Mouse (Mus musculus) MEL (cell line): ENCODE results near the gene Fyn. TPM values are rescaled to one million over a fixed set of nuclear protein-coding genes. Genes with fewer than 3 reads are reported as not detected.

Experiments used
- DNase-seq: peaks from one replicate; pipeline ENCODE4 v3.0.0; 2011; ENCODE audit warnings: low read depth, low spot score
- H3K27ac ChIP-seq: 2 replicates; pipeline ENCODE4 v1.5.1; 2012; ENCODE audit warnings: low read depth, mild to moderate bottlenecking, control low read depth, low read length, moderate library complexity; ENCODE audit not compliant: control insufficient read depth
- H3K27me3 ChIP-seq, 2 experiments: fragments of 150-350 bp in 1 of 2; sonication (generic) in 1 of 2; 2 replicates each; pipeline ENCODE4 v1.6.1; 2012; ENCODE audit warnings: low read length in 2 of 2, mild to moderate bottlenecking in 2 of 2, improper control_type of control experiment in 1 of 2, moderate library complexity in 1 of 2; ENCODE audit not compliant: insufficient read depth in 2 of 2, control insufficient read depth in 1 of 2
- H3K36me3 ChIP-seq, 2 experiments: 2 replicates each; pipeline ENCODE4 v1.6.1; 2012 to 2014; ENCODE audit warnings: low read length in 2 of 2, improper control_type of control experiment in 1 of 2, inconsistent platforms in 1 of 2, mild to moderate bottlenecking in 1 of 2; ENCODE audit not compliant: insufficient read depth in 2 of 2, control insufficient read depth in 1 of 2
- H3K4me1 ChIP-seq, 2 experiments: fragments of 150-350 bp in 1 of 2; sonication (generic) in 1 of 2; 2 replicates each; pipeline ENCODE4 v1.6.1; 2012; ENCODE audit warnings: low read length in 2 of 2, improper control_type of control experiment in 1 of 2, mild to moderate bottlenecking in 1 of 2; ENCODE audit not compliant: insufficient read depth in 2 of 2, control insufficient read depth in 1 of 2
- H3K4me3 ChIP-seq, 2 experiments: fragments of 150-350 bp in 1 of 2; sonication (generic) in 1 of 2; 2 replicates each; pipeline ENCODE4 v1.5.1; 2012; ENCODE audit warnings: low read depth in 2 of 2, low read length in 2 of 2, mild to moderate bottlenecking in 2 of 2, moderate library complexity in 2 of 2, control low read depth in 1 of 2, improper control_type of control experiment in 1 of 2; ENCODE audit not compliant: control insufficient read depth in 1 of 2, insufficient read depth in 1 of 2
- H3K79me2 ChIP-seq: 2 replicates; pipeline ENCODE4 v1.6.1; 2012; ENCODE audit warnings: mild to moderate bottlenecking, low read length, moderate library complexity; ENCODE audit not compliant: control insufficient read depth, poor library complexity, insufficient read depth
- H3K9ac ChIP-seq: 2 replicates; pipeline ENCODE4 v1.6.1; 2012; ENCODE audit warnings: low read depth, mild to moderate bottlenecking, control low read depth, low read length, moderate library complexity; ENCODE audit not compliant: control insufficient read depth, poor library complexity, severe bottlenecking
- H3K9me3 ChIP-seq: fragments of 150-350 bp; sonication (generic); replicated peaks from 2 replicates; pipeline ENCODE4 v1.6.1; 2012; ENCODE audit warnings: mild to moderate bottlenecking, low read length, improper control_type of control experiment, moderate library complexity; ENCODE audit not compliant: insufficient read depth
- BHLHE40 ChIP-seq: IDR thresholded peaks from 2 replicates; pipeline ENCODE4 v1.6.1; 2012; ENCODE audit warnings: low read depth, mild to moderate bottlenecking, inconsistent platforms, low read length, improper control_type of control experiment, borderline replicate concordance
- E2F4 ChIP-seq: IDR thresholded peaks from 2 replicates; pipeline ENCODE4 v1.6.1; 2011; ENCODE audit warnings: low read depth, low read length, improper control_type of control experiment, borderline replicate concordance
- ELF1 ChIP-seq: IDR thresholded peaks from 2 replicates; pipeline ENCODE4 v1.6.1; 2014; ENCODE audit warnings: low read depth, mild to moderate bottlenecking, inconsistent platforms, low read length, improper control_type of control experiment, moderate library complexity
- ETS1 ChIP-seq: IDR thresholded peaks from 2 replicates; pipeline ENCODE4 v1.6.1; 2012; ENCODE audit warnings: low read depth, mild to moderate bottlenecking, inconsistent platforms, low read length, improper control_type of control experiment, moderate library complexity
- GABPA ChIP-seq: IDR thresholded peaks from 2 replicates; pipeline ENCODE4 v1.6.1; 2012; ENCODE audit warnings: low read depth, mild to moderate bottlenecking, inconsistent platforms, low read length, improper control_type of control experiment, moderate library complexity
- GATA1 ChIP-seq: IDR thresholded peaks from 2 replicates; pipeline ENCODE4 v1.6.1; 2011; ENCODE audit warnings: low read depth, low read length, improper control_type of control experiment
- HCFC1 ChIP-seq: IDR thresholded peaks from 2 replicates; pipeline ENCODE4 v1.6.1; 2012; ENCODE audit warnings: low read depth, mild to moderate bottlenecking, inconsistent platforms, low read length, improper control_type of control experiment, moderate library complexity
- JUND ChIP-seq: IDR thresholded peaks from 2 replicates; pipeline ENCODE4 v1.6.1; 2011; ENCODE audit warnings: low read depth, mild to moderate bottlenecking, improper control_type of control experiment, low read length
- MAX ChIP-seq: IDR thresholded peaks from 2 replicates; pipeline ENCODE4 v1.6.1; 2011; ENCODE audit warnings: low read length, improper control_type of control experiment
- MEF2A ChIP-seq: IDR thresholded peaks from 2 replicates; pipeline ENCODE4 v1.6.1; 2014; ENCODE audit warnings: low read depth, mild to moderate bottlenecking, inconsistent platforms, low read length, improper control_type of control experiment; ENCODE audit not compliant: poor library complexity, insufficient replicate concordance, severe bottlenecking; ENCODE audit errors: extremely low read depth
- MYB ChIP-seq: IDR thresholded peaks from 2 replicates; pipeline ENCODE4 v1.6.1; 2011; ENCODE audit warnings: mild to moderate bottlenecking, low read depth, low read length, improper control_type of control experiment
- NELFE ChIP-seq: IDR thresholded peaks from 2 replicates; pipeline ENCODE4 v1.6.1; 2011; ENCODE audit warnings: low read depth, low read length, improper control_type of control experiment
- POLR2AphosphoS2 ChIP-seq: IDR thresholded peaks from 2 replicates; pipeline ENCODE4 v1.6.1; 2011; ENCODE audit warnings: low read length, improper control_type of control experiment
- RAD21 ChIP-seq: IDR thresholded peaks from 2 replicates; pipeline ENCODE4 v1.6.1; 2011; ENCODE audit warnings: mild to moderate bottlenecking, low read depth, low read length, improper control_type of control experiment
- RCOR1 ChIP-seq: IDR thresholded peaks from 2 replicates; pipeline ENCODE4 v1.6.1; 2012; ENCODE audit warnings: low read depth, mild to moderate bottlenecking, inconsistent platforms, low read length, improper control_type of control experiment
- SIN3A ChIP-seq: IDR thresholded peaks from 2 replicates; pipeline ENCODE4 v1.6.1; 2012; ENCODE audit warnings: low read length, improper control_type of control experiment, inconsistent platforms
- TAL1 ChIP-seq: IDR thresholded peaks from 2 replicates; pipeline ENCODE4 v1.6.1; 2012; ENCODE audit warnings: mild to moderate bottlenecking, inconsistent platforms, low read length, moderate library complexity, mixed read lengths
- TCF12 ChIP-seq: IDR thresholded peaks from 2 replicates; pipeline ENCODE4 v1.6.1; 2014; ENCODE audit warnings: low read depth, mild to moderate bottlenecking, inconsistent platforms, low read length, improper control_type of control experiment, moderate library complexity
- UBTF ChIP-seq: IDR thresholded peaks from 2 replicates; pipeline ENCODE4 v1.6.1; 2012; ENCODE audit warnings: low read depth, mild to moderate bottlenecking, inconsistent platforms, low read length, improper control_type of control experiment, moderate library complexity, borderline replicate concordance; ENCODE audit not compliant: insufficient read depth
- ZC3H11A ChIP-seq: IDR thresholded peaks from 2 replicates; pipeline ENCODE4 v1.6.1; 2012; ENCODE audit warnings: low read depth, mild to moderate bottlenecking, inconsistent platforms, low read length, improper control_type of control experiment
- ZKSCAN1 ChIP-seq: IDR thresholded peaks from 2 replicates; pipeline ENCODE4 v1.6.1; 2012; ENCODE audit warnings: low read depth, mild to moderate bottlenecking, inconsistent platforms, low read length, improper control_type of control experiment, moderate library complexity
- polyA plus RNA-seq, 2 experiments: library from polyadenylated mRNA; stranded (reverse) in 1 of 2; unstranded in 1 of 2; fragments of >175 nt in 1 of 2; fragments of >200 nt in 1 of 2; gene quantifications; 2 replicates each; pipeline versions ENCODE4 v1.2.1 to v1.2.4; 2012; ENCODE audit warnings: low replicate concordance in 2 of 2, low read depth in 1 of 2; ENCODE audit not compliant: insufficient read length in 2 of 2, insufficient read depth in 1 of 2, missing spikeins in 1 of 2
- total RNA-seq: library from RNA; depleted of rRNA; stranded (reverse); fragments of 300-350 nt; gene quantifications from 2 replicates; pipeline ENCODE4 v1.2.3, GENCODE M21; 2012

Gene Fyn
- total and polyA plus RNA-seq, 3 experiments, result 0.03 TPM; not detected in 2

DNA sequence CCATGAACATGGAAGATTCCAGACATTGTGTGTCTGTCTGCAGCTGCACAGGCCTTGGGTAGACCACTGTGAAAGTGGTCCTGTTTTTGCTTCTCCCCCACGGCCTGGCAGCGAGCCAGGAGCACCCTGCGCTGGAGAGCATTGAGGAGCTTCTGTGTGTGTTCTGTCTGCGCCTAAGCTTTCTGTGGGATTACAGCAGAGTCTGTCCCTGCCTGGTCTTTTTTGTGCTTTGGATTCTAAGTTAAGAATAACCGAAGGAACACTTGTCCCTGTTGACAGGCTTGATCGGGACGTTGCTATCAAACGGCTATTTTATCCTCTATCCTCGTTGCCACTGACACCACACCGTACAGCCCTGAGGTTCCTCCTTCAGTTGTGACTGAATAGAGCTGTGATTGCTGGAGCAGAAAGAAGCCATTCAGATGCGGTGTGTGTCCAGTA lies 20.8 kb downstream of the Fyn start:
- no peak overlapping the region for H3K9ac ChIP-seq
- H3K9me3 ChIP-seq, result no peaks in the 10 kb centered on the region
- no peaks in the 10 kb centered on the region for H3K36me3 ChIP-seq
- no peaks in the 10 kb centered on the region for H3K4me1 ChIP-seq
- H3K27ac ChIP-seq, result no peak overlapping the region
- TF ChIP-seq MAX (no peak), HCFC1 (no peak)
- no peak overlapping the region for H3K4me3 ChIP-seq
- no peaks in the 10 kb centered on the region for H3K79me2 ChIP-seq
- H3K27me3 ChIP-seq, result no peaks in the 10 kb centered on the region
- DNase-seq, result no peak

GRCm38 (mm10) chr10:39390541-39390940 lies 21.9 kb downstream of the Fyn start:
- no peaks in the 10 kb centered on the region for H3K9me3 ChIP-seq
- no peak for DNase-seq
- no peaks in the 10 kb centered on the region for H3K4me1 ChIP-seq

GRCm38 (mm10) chr10:39392900-39393483 lies 24.3 kb downstream of the Fyn start:
- no peak overlapping the region for H3K27ac ChIP-seq
- H3K9ac ChIP-seq, result no peak overlapping the region
- H3K36me3 ChIP-seq, result no peaks in the 10 kb centered on the region
- no peak for DNase-seq
- no peaks in the 10 kb centered on the region for H3K4me1 ChIP-seq
- no peaks in the 10 kb centered on the region for H3K9me3 ChIP-seq
- no peak overlapping the region for H3K4me3 ChIP-seq
- TF ChIP-seq GATA1, result no peak
- TF ChIP-seq ETS1, result no peak
- TF ChIP-seq GABPA, result no peak
- no peak for TF ChIP-seq ELF1
- TF ChIP-seq SIN3A, result no peak
- no peak for TF ChIP-seq BHLHE40
- no peak for TF ChIP-seq UBTF
- TF ChIP-seq POLR2AphosphoS2, result no peak
- TF ChIP-seq RAD21, result no peak
- H3K27me3 ChIP-seq, result no peaks in the 10 kb centered on the region
- no peaks in the 10 kb centered on the region for H3K79me2 ChIP-seq

More at GRCm38 (mm10) chr10:39390541-39390940, 21.9 kb downstream of the Fyn start:
- TF ChIP-seq ZKSCAN1 (no peak), TCF12 (no peak), TAL1 (no peak), MEF2A (no peak), MYB (no peak), ZC3H11A (no peak), NELFE (no peak), RCOR1 (no peak), E2F4 (no peak), JUND (no peak)
- no peaks in the 10 kb centered on the region for H3K36me3 ChIP-seq
- H3K27me3 ChIP-seq, result no peaks in the 10 kb centered on the region
- no peak overlapping the region for H3K27ac ChIP-seq
- H3K79me2 ChIP-seq, result no peaks in the 10 kb centered on the region
- no peak overlapping the region for H3K4me3 ChIP-seq
- H3K9ac ChIP-seq, result no peak overlapping the region
